Mouse (Mus musculus) stomach, postnatal 0 days (tissue): ENCODE results near the gene Cmtm3. TPM values are rescaled to one million over a fixed set of nuclear protein-coding genes. Genes with fewer than 3 reads are reported as not detected.
A peak's percentile ranks its signal among the peaks of the same experiment; 100 is the strongest.

ENCODE experiments used
- ATAC-seq: fragments of 200-750 bp; cut with Nextera tagmentation; 2 replicates; pipeline ENCODE4 v1.8.0; 2017; ENCODE audit not compliant: low FRiP score, low TSS enrichment
- DNase-seq: peaks from one replicate; pipeline ENCODE4 v3.0.0-alpha.2; 2016; ENCODE audit warnings: low spot score
- H3K27ac ChIP-seq: fragments of 300-500 bp; sonication (generic); replicated peaks from 2 replicates; pipeline ENCODE4 v1.5.1; 2014; ENCODE audit warnings: mild to moderate bottlenecking, control low read depth
- H3K27me3 ChIP-seq: fragments of 300-500 bp; sonication (generic); 2 replicates; pipeline ENCODE4 v1.6.1; 2014; ENCODE audit warnings: low read length; ENCODE audit not compliant: control insufficient read depth, insufficient read depth
- H3K36me3 ChIP-seq: fragments of 300-500 bp; sonication (generic); 2 replicates; pipeline ENCODE4 v1.6.1; 2014; ENCODE audit warnings: low read length, mixed read lengths; ENCODE audit not compliant: control insufficient read depth, insufficient read depth
- H3K4me1 ChIP-seq: fragments of 300-500 bp; sonication (generic); replicated peaks from 2 replicates; pipeline ENCODE4 v1.6.1; 2014; ENCODE audit warnings: antibody characterized with exemption; ENCODE audit not compliant: control insufficient read depth, insufficient read depth
- H3K4me2 ChIP-seq: fragments of 300-500 bp; sonication (generic); replicated peaks from 2 replicates; pipeline ENCODE4 v1.6.1; 2014; ENCODE audit warnings: low read depth, mild to moderate bottlenecking, control low read depth, moderate library complexity
- H3K4me3 ChIP-seq: fragments of 300-500 bp; sonication (generic); 2 replicates; pipeline ENCODE4 v1.5.1; 2014; ENCODE audit warnings: low read depth, low read length, control low read depth
- H3K9ac ChIP-seq: fragments of 300-500 bp; sonication (generic); 2 replicates; pipeline ENCODE4 v1.6.1; 2014; ENCODE audit warnings: mild to moderate bottlenecking, low read length, control low read depth, mixed read lengths
- H3K9me3 ChIP-seq: fragments of 300-500 bp; sonication (generic); 2 replicates; pipeline ENCODE4 v1.6.1; 2016; ENCODE audit warnings: low read length; ENCODE audit not compliant: control insufficient read depth
- CTCF ChIP-seq: IDR thresholded peaks from 2 replicates; pipeline ENCODE4 v1.5.1; 2016; ENCODE audit warnings: antibody characterized with exemption, low read depth, mild to moderate bottlenecking, moderate library complexity
- EP300 ChIP-seq: optimal IDR thresholded peaks from 2 replicates; pipeline ENCODE3; 2016; ENCODE audit warnings: antibody characterized with exemption
- WGBS: fragments of 180-500 bp; shearing (Covaris S2); extraction: QIAGEN DNeasy Blood & Tissue Kit; methylation state at CpG from one replicate; pipeline ENCODE4 v1.1.7; 2014; 5-methylcytosine and 5-hydroxymethylcytosine counted together
- polyA plus RNA-seq: library from polyadenylated mRNA; unstranded; fragments of >200 nt; fragmentation: Nextera tagmentation; extraction: Ambion mirVana; gene quantifications from 2 replicates; pipeline ENCODE4 v1.2.1, GENCODE M21; 2015

Cmtm3 gene
- polyA plus RNA-seq, 1 experiment from 2014 or later = 48.4 TPM

GRCm38 (mm10) chr8:104374864-104375846, 35.9 kb downstream of the Cmtm3 start:
- Histone ChIP-seq H3K36me3 (no peaks in the 10 kb centered on the region), H3K9me3 (no peaks in the 10 kb centered on the region), H3K9ac (peak overlapping the region; percentile 18; the same call in 1 of the 2 replicates), H3K4me2 (peak overlapping the region; percentile 9; the same call in 1 of the 2 replicates), H3K4me1 (peaks cover 10% of the 10 kb centered on the region), H3K27me3 (no peaks in the 10 kb centered on the region), H3K4me3 (no peak overlapping the region), H3K27ac (peak overlapping the region; percentile 90)
- WGBS = 22% methylated on average over 14 of the region's 14 CpGs
- ATAC-seq (peak; percentile 87), DNase-seq (peak; percentile 87)
- TF ChIP-seq EP300 (peak; percentile 63), CTCF (no peak)

- Histone ChIP-seq H3K4me3 (no peak overlapping the region), H3K4me1 (peaks cover 10% of the 10 kb centered on the region), H3K36me3 (no peaks in the 10 kb centered on the region), H3K4me2 (0 out of 2 replicates have a peak overlapping the region, but pooled peaks have one; percentile 9), H3K9me3 (no peaks in the 10 kb centered on the region), H3K9ac (peak overlapping the region; percentile 18; the same call in 1 of the 2 replicates), H3K27me3 (no peaks in the 10 kb centered on the region), H3K27ac (peak overlapping the region; percentile 90)
- 63% methylated on average over 5 of the region's 5 CpGs for WGBS
- no peak for TF ChIP-seq CTCF
- TF ChIP-seq EP300 = no peak
- DNase-seq (no peak), ATAC-seq (no peak)
These were observed 36.7 kb downstream of the Cmtm3 start for GRCm38 (mm10) chr8:104375959-104376358.

GRCm38 (mm10) chr8:104376669-104377068, 37.5 kb downstream of the Cmtm3 start:
- H3K27ac ChIP-seq = peak overlapping the region; percentile 37
- H3K36me3 ChIP-seq = no peaks in the 10 kb centered on the region
- H3K9ac ChIP-seq = no peak overlapping the region
- no peaks in the 10 kb centered on the region for H3K9me3 ChIP-seq
- H3K27me3 ChIP-seq = no peaks in the 10 kb centered on the region
- DNase-seq (no peak), ATAC-seq (no peak)
- no peak overlapping the region for H3K4me3 ChIP-seq
- peaks cover 10% of the 10 kb centered on the region for H3K4me1 ChIP-seq
- H3K4me2 ChIP-seq = 0 out of 2 replicates have a peak overlapping the region, but pooled peaks have one; percentile 11
- TF ChIP-seq EP300 (no peak), CTCF (no peak)
- WGBS = 40% methylated on average over 11 of the region's 11 CpGs

- WGBS = 48% methylated on average over 10 of the region's 10 CpGs
- no peak overlapping the region for H3K4me2 ChIP-seq
- H3K9ac ChIP-seq = no peak overlapping the region
- H3K9me3 ChIP-seq = no peaks in the 10 kb centered on the region
- H3K27me3 ChIP-seq = no peaks in the 10 kb centered on the region
- no peak for ATAC-seq
- 0 out of 2 replicates have a peak overlapping the region, but pooled peaks have one; percentile 6 for H3K27ac ChIP-seq
- no peak overlapping the region for H3K4me3 ChIP-seq
- TF ChIP-seq CTCF = no peak
- no peak for TF ChIP-seq EP300
- DNase-seq = no peak
- H3K4me1 ChIP-seq = peaks cover 24% of the 10 kb centered on the region
- H3K36me3 ChIP-seq = no peaks in the 10 kb centered on the region
These were observed 40.2 kb downstream of the Cmtm3 start for GRCm38 (mm10) chr8:104379301-104379836.

DNA sequence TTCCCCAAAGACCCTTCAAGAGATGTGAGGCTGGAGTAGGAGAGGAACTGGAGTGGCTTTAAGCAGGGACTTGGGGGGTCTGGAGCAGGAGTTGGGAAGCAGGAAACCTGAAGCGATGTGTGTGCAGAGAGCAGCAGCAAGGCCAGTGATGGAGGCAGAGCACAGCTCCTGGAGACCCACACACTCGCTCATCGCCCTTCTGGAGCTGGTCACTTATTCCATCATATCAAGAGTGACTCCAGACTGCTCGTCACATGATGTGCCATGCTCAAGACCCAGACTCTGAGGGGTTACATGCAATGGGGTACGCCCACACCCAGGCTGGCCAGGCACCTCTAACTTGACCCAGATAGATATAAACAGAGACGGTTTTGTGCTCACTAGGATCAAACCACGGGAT, 41.1 kb downstream of the Cmtm3 start:
- H3K27ac ChIP-seq = no peak overlapping the region
- peaks cover 24% of the 10 kb centered on the region for H3K4me1 ChIP-seq
- TF ChIP-seq CTCF (no peak), EP300 (no peak)
- H3K9me3 ChIP-seq = no peaks in the 10 kb centered on the region
- 78% methylated on average over 7 of the region's 7 CpGs for WGBS
- DNase-seq (no peak), ATAC-seq (no peak)
- H3K9ac ChIP-seq = no peak overlapping the region
- H3K36me3 ChIP-seq = no peaks in the 10 kb centered on the region
- no peak overlapping the region for H3K4me2 ChIP-seq
- H3K4me3 ChIP-seq = no peak overlapping the region
- no peaks in the 10 kb centered on the region for H3K27me3 ChIP-seq

- 69% methylated on average over 5 of the region's 5 CpGs for WGBS
- no peaks in the 10 kb centered on the region for H3K27me3 ChIP-seq
These were observed 41.8 kb downstream of the Cmtm3 start for GRCm38 (mm10) chr8:104380961-104381411.

More at GRCm38 (mm10) chr8:104380961-104381411, 41.8 kb downstream of the Cmtm3 start:
- H3K36me3 ChIP-seq = no peaks in the 10 kb centered on the region
- DNase-seq (no peak), ATAC-seq (no peak)
- H3K9me3 ChIP-seq = no peaks in the 10 kb centered on the region
- no peak overlapping the region for H3K4me3 ChIP-seq
- no peak overlapping the region for H3K9ac ChIP-seq
- TF ChIP-seq CTCF = no peak
- no peak for TF ChIP-seq EP300
- peaks cover 17% of the 10 kb centered on the region for H3K4me1 ChIP-seq
- no peak overlapping the region for H3K27ac ChIP-seq
- H3K4me2 ChIP-seq = no peak overlapping the region
